Mouse (Mus musculus) liver, adult 2 months (tissue): ENCODE measurements around the gene Gm29609.

ENCODE experiments used
- CTCF ChIP-seq: fragments of 200-500 bp; IDR thresholded peaks from 2 replicates; pipeline ENCODE4 v1.5.1; 2011; ENCODE audit warnings: low read depth, low read length, control low read depth
- POLR2A ChIP-seq: fragments of 200-500 bp; IDR thresholded peaks from 2 replicates; pipeline ENCODE4 v1.6.1; 2011; ENCODE audit warnings: low read length, control low read depth; ENCODE audit not compliant: insufficient read depth; ENCODE audit errors: extremely low read depth

DNA sequence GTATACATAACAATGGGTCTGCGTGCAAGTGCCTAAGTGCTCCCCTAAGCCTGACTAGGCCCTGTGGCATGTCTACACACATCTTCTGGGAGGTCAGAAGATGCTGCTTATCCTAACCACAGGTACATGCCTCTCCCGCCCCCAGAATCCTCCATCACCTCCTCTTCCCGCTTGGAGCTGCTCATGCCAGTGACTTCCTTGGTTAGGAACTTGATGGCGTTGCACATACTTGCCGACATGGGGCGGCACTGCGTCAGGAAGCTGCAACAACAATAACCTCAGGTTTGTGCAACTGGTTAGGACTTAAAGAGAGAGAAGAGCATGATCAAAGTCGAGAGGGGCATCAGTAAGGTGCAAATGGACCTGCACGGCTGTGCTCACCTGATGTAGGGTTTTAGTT is 10.5 kb upstream of the Gm29609 start:
- TF ChIP-seq CTCF (no peak), POLR2A (no peak)
